Mouse (Mus musculus): ENCODE results near the gene Dzank1.

GRCm38 (mm10) chr2:144484084-144484483, 43.1 kb downstream of the Dzank1 start:
- no peak for TF ChIP-seq EP300 (IDR thresholded peaks at IDR 0.05)
- no peak for TF ChIP-seq CTCF (IDR thresholded peaks at IDR 0.05)
